Mouse (Mus musculus) neural tube, embryonic 14.5 days (tissue): ENCODE results near the gene Fgfrl1. TPM values are rescaled to one million over a fixed set of nuclear protein-coding genes. Genes with fewer than 3 reads are reported as not detected.

Experiments
- ATAC-seq: fragments of 200-750 bp; cut with Nextera tagmentation; 2 replicates; pipeline ENCODE4 v1.8.0; 2017; ENCODE audit warnings: low read depth, mild to moderate bottlenecking, moderate TSS enrichment, moderate library complexity
- H3K27ac ChIP-seq: fragments of 300-500 bp; sonication (generic); 2 replicates; pipeline ENCODE4 v1.5.1; 2014; ENCODE audit warnings: low read depth, mild to moderate bottlenecking, control low read depth, low read length, moderate library complexity, mixed read lengths
- H3K27me3 ChIP-seq: fragments of 300-500 bp; sonication (generic); 2 replicates; pipeline ENCODE4 v1.6.1; 2014; ENCODE audit warnings: low read length; ENCODE audit not compliant: control insufficient read depth, insufficient read depth
- H3K36me3 ChIP-seq: fragments of 300-500 bp; sonication (generic); 2 replicates; pipeline ENCODE4 v1.6.1; 2014; ENCODE audit warnings: low read length, mixed read lengths; ENCODE audit not compliant: control insufficient read depth, insufficient read depth
- H3K4me1 ChIP-seq: fragments of 300-500 bp; sonication (generic); 2 replicates; pipeline ENCODE4 v1.6.1; 2014; ENCODE audit warnings: low read length; ENCODE audit not compliant: control insufficient read depth, insufficient read depth
- H3K4me2 ChIP-seq: fragments of 300-500 bp; sonication (generic); 2 replicates; pipeline ENCODE4 v1.6.1; 2014; ENCODE audit warnings: mild to moderate bottlenecking, low read depth, low read length, control low read depth
- H3K4me3 ChIP-seq: fragments of 300-500 bp; sonication (generic); 2 replicates; pipeline ENCODE4 v1.5.1; 2014; ENCODE audit warnings: low read depth, low read length, control low read depth, mixed read lengths
- H3K9ac ChIP-seq: fragments of 300-500 bp; sonication (generic); replicated peaks from 2 replicates; pipeline ENCODE4 v1.6.1; 2014; ENCODE audit warnings: low read depth, mild to moderate bottlenecking, control low read depth, low read length, mixed read lengths
- H3K9me3 ChIP-seq: fragments of 300-500 bp; sonication (generic); 2 replicates; pipeline ENCODE4 v1.6.1; 2016; ENCODE audit warnings: low read length; ENCODE audit not compliant: control insufficient read depth
- WGBS: fragments of 180-500 bp; shearing (Covaris S2); extraction: QIAGEN DNeasy Blood & Tissue Kit; methylation state at CpG from one replicate; pipeline ENCODE4 v1.1.7; 2014; 5-methylcytosine and 5-hydroxymethylcytosine counted together
- polyA plus RNA-seq: library from polyadenylated mRNA; unstranded; fragments of >200 nt; fragmentation: Nextera tagmentation; extraction: Ambion mirVana; gene quantifications from 2 replicates; pipeline ENCODE4 v1.2.1, GENCODE M21; 2014

Gene Fgfrl1
- polyA plus RNA-seq, 1 experiment from 2014 or later: 7.0 TPM

GRCm38 (mm10) chr5:108680871-108681270, 11.3 kb upstream of the Fgfrl1 start:
- ATAC-seq: no peak
- Histone ChIP-seq H3K9ac (no peak overlapping the region), H3K4me3 (no peak overlapping the region), H3K9me3 (no peaks in the 10 kb centered on the region), H3K36me3 (no peaks in the 10 kb centered on the region), H3K27me3 (no peaks in the 10 kb centered on the region), H3K4me1 (peaks cover 3% of the 10 kb centered on the region; the same call in 1 of the 2 replicates), H3K4me2 (no peak overlapping the region), H3K27ac (no peak overlapping the region)
- 90% methylated on average over 6 of the region's 6 CpGs for WGBS

GRCm38 (mm10) chr5:108689091-108689490, 3.1 kb upstream of the Fgfrl1 start:
- Histone ChIP-seq H3K27ac (no peak overlapping the region), H3K4me1 (no peaks in the 10 kb centered on the region), H3K27me3 (peaks cover 6% of the 10 kb centered on the region; the same call in 1 of the 2 replicates), H3K9me3 (no peaks in the 10 kb centered on the region), H3K4me3 (no peak overlapping the region), H3K36me3 (no peaks in the 10 kb centered on the region), H3K4me2 (no peak overlapping the region), H3K9ac (no peak overlapping the region)
- no peak for ATAC-seq
- WGBS: 59% methylated on average over 5 of the region's 5 CpGs

- no peak overlapping the region for H3K9ac ChIP-seq
- no peak overlapping the region for H3K4me3 ChIP-seq
- H3K4me2 ChIP-seq: no peak overlapping the region
- 0 out of 2 replicates have a peak, but pooled peaks cover 4% of the 10 kb centered on the region for H3K4me1 ChIP-seq
- H3K27me3 ChIP-seq: peaks cover 6% of the 10 kb centered on the region; the same call in 1 of the 2 replicates
- ATAC-seq: no peak
- H3K36me3 ChIP-seq: no peaks in the 10 kb centered on the region
- WGBS: 79% methylated on average over 4 of the region's 4 CpGs
- no peaks in the 10 kb centered on the region for H3K9me3 ChIP-seq
- H3K27ac ChIP-seq: no peak overlapping the region
These were observed 1.0 kb upstream of the Fgfrl1 start for GRCm38 (mm10) chr5:108691152-108691551.

- peak; percentile 95 for ATAC-seq
- Histone ChIP-seq H3K9ac (peak overlapping the region; percentile 42; the same call in 1 of the 2 replicates), H3K4me1 (0 out of 2 replicates have a peak, but pooled peaks cover 4% of the 10 kb centered on the region), H3K9me3 (no peaks in the 10 kb centered on the region), H3K27me3 (peaks cover 6% of the 10 kb centered on the region; the same call in 1 of the 2 replicates), H3K36me3 (no peaks in the 10 kb centered on the region), H3K4me3 (peak overlapping the region; percentile 68), H3K4me2 (peak overlapping the region; percentile 99), H3K27ac (no peak overlapping the region)
- under 1% methylated on average over 27 of the region's 43 CpGs for WGBS
These were observed 1.7 kb downstream of the Fgfrl1 start for GRCm38 (mm10) chr5:108693872-108694288.

GRCm38 (mm10) chr5:108694352-108695261, 2.4 kb downstream of the Fgfrl1 start:
- no peak overlapping the region for H3K27ac ChIP-seq
- H3K27me3 ChIP-seq: peaks cover 6% of the 10 kb centered on the region; the same call in 1 of the 2 replicates
- H3K4me3 ChIP-seq: peak overlapping the region; percentile 68
- H3K36me3 ChIP-seq: no peaks in the 10 kb centered on the region
- H3K4me2 ChIP-seq: peak overlapping the region; percentile 99
- no peaks in the 10 kb centered on the region for H3K9me3 ChIP-seq
- 0 out of 2 replicates have a peak, but pooled peaks cover 4% of the 10 kb centered on the region for H3K4me1 ChIP-seq
- under 1% methylated on average over 69 of the region's 99 CpGs for WGBS
- ATAC-seq: peak; percentile 45
- H3K9ac ChIP-seq: peak overlapping the region; percentile 42

- H3K4me1 ChIP-seq: 0 out of 2 replicates have a peak, but pooled peaks cover 4% of the 10 kb centered on the region
- ATAC-seq: no peak
- H3K27me3 ChIP-seq: peaks cover 6% of the 10 kb centered on the region; the same call in 1 of the 2 replicates
- 94% methylated on average over 11 of the region's 12 CpGs for WGBS
- no peak overlapping the region for H3K9ac ChIP-seq
- H3K36me3 ChIP-seq: no peaks in the 10 kb centered on the region
- H3K9me3 ChIP-seq: no peaks in the 10 kb centered on the region
- no peak overlapping the region for H3K4me2 ChIP-seq
- H3K27ac ChIP-seq: no peak overlapping the region
- no peak overlapping the region for H3K4me3 ChIP-seq
These were observed 3.7 kb downstream of the Fgfrl1 start for GRCm38 (mm10) chr5:108695861-108696260.

- ATAC-seq: no peak
- Histone ChIP-seq H3K9me3 (no peaks in the 10 kb centered on the region), H3K4me2 (no peak overlapping the region)
These were observed 4.4 kb downstream of the Fgfrl1 start for GRCm38 (mm10) chr5:108696542-108696941.

GRCm38 (mm10) chr5:108697341-108697753, 5.2 kb downstream of the Fgfrl1 start:
- ATAC-seq: peak; percentile 19; the same call in 1 of the 2 replicates
- Histone ChIP-seq H3K4me2 (no peak overlapping the region), H3K4me1 (0 out of 2 replicates have a peak, but pooled peaks cover 4% of the 10 kb centered on the region), H3K36me3 (no peaks in the 10 kb centered on the region), H3K27me3 (peaks cover 6% of the 10 kb centered on the region; the same call in 1 of the 2 replicates), H3K27ac (peak overlapping the region; percentile 22; the same call in 1 of the 2 replicates), H3K9ac (no peak overlapping the region), H3K9me3 (no peaks in the 10 kb centered on the region), H3K4me3 (no peak overlapping the region)
- WGBS: 3% methylated on average over 4 of the region's 4 CpGs

More at GRCm38 (mm10) chr5:108696542-108696941, 4.4 kb downstream of the Fgfrl1 start:
- Histone ChIP-seq H3K9ac (no peak overlapping the region), H3K4me1 (0 out of 2 replicates have a peak, but pooled peaks cover 4% of the 10 kb centered on the region), H3K4me3 (no peak overlapping the region), H3K36me3 (no peaks in the 10 kb centered on the region), H3K27ac (no peak overlapping the region; the same call in 1 of the 2 replicates), H3K27me3 (peaks cover 6% of the 10 kb centered on the region; the same call in 1 of the 2 replicates)
- 71% methylated on average over 3 of the region's 3 CpGs for WGBS

GRCm38 (mm10) chr5:108700346-108700745, 8.2 kb downstream of the Fgfrl1 start:
- Histone ChIP-seq H3K9ac (no peak overlapping the region), H3K27me3 (no peaks in the 10 kb centered on the region), H3K36me3 (no peaks in the 10 kb centered on the region), H3K27ac (no peak overlapping the region), H3K4me3 (no peak overlapping the region), H3K9me3 (no peaks in the 10 kb centered on the region), H3K4me1 (no peaks in the 10 kb centered on the region), H3K4me2 (no peak overlapping the region)
- whole genome bisulfite sequencing: 63% methylated on average over 3 of the region's 3 CpGs
- no peak for ATAC-seq
